Mouse (Mus musculus) CD4-positive helper T cell, adult 2 months (primary cell): ENCODE results near the gene Cd160.

Experiments
- DNase-seq: peaks from one replicate; pipeline ENCODE4 v3.0.0-alpha.2; 2012; ENCODE audit warnings: low read depth, missing footprints, low spot score

Cd160 gene

GRCm38 (mm10) chr3:96828984-96829383 lies at the start of gene Cd160, which contains the start of gene Pdzk1:
TSS of gene Cd160 (minus strand) at chr3:96829351.
TSS of gene Pdzk1 (plus strand) at chr3:96829284.
- no peak for DNase-seq

DNA sequence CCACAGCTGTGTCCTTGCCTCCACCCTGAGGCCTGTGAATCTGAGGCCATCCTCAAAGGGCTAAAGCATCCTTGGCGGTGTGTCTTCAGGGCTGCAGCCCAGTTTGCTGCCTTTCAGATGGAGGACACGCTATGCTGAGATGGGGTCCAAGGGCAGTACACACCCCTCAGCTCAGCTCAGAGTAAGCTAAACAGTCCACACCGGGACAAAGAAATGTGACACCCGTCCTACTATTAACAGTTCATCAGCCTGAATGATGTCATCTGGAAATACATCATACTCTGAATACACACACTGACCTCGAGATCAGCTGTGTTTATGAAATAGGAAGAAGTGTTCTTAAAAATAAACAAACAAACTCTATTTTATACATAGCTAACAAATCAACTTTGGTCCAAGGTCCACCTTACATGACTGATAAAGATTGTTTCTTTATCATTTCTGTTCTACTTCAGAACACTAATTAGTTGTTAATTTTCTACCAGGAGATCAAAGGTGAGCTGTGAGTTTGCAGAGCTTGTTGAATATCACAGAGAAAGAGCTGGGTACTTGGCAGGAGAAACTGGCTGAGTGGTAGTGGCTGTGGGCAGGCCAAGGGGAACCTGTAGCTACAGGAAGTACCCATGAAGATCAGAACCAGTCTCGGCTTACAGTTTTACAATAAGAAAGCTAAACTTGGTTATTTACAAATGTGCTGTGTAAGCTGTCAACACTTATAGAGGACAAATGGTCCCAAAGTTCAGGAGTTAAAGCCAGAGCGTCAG lies 45.8 kb upstream of the Cd160 start:
- DNase-seq: no peak

DNA sequence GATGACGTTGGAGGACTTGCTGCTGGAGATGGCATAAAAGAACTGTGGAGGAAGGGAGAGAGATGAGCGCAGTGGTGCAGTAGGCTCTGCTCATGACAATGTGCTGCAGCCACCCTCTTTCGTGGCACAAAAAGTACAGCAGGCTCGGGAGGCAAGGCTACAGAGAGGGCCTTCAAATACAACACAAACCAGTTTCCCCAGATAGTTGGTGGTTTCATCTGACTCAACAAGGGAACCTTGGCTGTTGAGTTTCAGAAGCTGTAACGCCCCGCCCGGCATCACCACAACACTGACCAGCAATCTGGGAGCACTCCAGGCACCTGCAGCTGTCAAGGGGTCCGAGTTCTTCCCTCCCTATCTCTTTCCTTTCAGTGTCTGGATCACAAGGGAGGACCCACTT lies 43.4 kb upstream of the Cd160 start:
- no peak for DNase-seq

GRCm38 (mm10) chr3:96871070-96871469 lies 41.9 kb upstream of the Cd160 start:
- no peak for DNase-seq

GRCm38 (mm10) chr3:96870270-96870669 lies 41.1 kb upstream of the Cd160 start:
- DNase-seq: no peak

DNA sequence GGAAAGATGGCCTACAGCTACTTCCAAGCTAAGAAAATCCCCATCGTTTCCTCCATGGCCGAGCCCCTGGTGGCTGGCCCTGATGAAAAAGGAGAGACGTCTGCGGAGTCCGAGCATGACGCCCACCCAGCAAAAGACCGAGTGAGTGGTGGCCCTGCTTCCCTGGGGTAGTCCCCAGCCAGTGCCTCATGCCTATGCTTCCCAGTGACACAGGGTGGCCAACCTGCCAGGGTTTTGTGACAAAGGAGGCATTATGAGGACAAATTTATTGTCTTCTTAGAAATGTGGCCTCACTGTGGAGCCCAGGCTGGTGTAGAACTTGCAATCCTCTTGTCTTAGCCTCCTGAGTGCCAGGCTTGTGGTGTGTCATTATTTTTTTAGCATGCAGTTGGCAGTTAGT lies 39.9 kb upstream of the Cd160 start:
- no peak for DNase-seq

DNA sequence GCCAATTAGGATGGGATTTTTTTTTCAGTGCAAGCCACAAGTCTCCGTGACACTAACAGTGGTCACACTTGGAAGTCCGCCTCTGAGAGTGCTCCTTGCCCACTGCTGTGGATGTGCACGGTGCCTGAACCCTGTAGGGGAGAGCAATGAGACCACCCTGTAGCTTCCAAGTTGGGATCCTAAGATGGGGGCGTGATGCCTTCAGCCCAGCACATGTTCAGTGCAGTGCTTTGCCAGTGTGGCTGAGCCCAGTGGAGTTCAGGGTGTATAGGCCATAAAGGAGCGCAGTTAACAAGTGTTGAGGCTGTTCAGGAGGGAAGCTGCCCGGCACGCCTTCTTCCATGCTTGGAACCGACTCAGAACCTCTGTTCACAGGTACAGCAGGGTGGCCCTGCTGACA lies 39.4 kb upstream of the Cd160 start:
- DNase-seq: no peak

DNA sequence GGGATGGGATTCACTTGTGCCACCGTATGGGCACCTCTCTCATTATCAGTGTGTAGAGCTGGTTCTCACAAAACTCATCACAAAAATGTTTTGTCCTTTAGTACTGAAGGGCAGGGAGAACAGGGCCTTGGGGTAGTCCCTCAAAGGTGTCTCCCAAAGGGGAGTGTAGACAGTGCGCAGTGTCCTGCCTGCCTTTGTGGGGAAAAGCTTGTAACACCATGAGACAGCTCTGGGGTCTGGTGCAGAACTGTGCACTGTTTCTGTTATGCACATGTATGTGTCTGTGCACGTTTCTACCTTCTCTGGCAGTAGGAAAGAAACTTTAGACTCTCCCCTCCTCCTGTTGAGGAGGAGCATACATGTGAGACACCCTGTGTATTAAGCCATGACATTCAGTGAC lies 38.7 kb upstream of the Cd160 start:
- DNase-seq: no peak

DNA sequence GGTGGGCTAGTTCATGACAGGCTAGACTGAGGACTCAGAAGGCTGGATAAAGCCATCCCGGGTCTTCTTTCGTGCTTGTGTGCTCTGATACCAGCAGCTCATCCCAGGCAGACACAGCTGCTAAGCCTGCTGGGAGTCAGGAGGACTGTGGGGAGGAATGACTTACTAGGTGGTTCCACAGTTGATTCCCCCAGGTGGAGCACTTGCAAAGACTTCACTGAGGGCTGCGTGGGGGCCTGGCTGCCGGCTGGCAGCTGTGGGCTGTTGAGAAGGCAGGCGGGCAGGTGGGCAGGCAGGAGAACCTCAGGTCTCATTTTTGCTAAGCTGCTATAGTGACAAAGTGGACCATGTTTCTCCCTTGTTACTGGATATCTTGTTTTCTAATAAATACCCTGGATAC lies 31.3 kb upstream of the Cd160 start:
- no peak for DNase-seq

- DNase-seq: no peak
Measured at GRCm38 (mm10) chr3:96855833-96856232, 26.7 kb upstream of the Cd160 start.

DNA sequence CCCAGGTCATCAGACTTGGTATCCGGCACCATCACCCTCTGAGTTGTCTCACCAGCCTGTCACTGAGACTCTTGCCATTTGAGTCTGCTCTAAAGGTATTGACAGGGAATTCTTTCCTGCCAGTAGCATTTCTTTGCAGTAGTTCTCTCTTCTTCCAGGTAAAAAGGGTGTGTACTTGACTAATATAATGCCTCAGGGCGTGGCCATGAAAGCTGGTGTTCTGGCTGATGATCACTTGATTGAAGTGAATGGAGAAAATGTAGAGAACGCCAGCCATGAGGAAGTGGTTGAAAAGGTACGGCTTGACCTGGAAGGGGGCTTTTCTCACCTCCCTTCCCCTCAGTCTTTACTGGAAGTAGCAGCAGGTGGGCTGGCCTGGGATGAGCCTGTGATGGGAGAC lies 25.2 kb upstream of the Cd160 start:
- DNase-seq: no peak

- no peak for DNase-seq
Measured at GRCm38 (mm10) chr3:96852561-96852960, 23.4 kb upstream of the Cd160 start.

GRCm38 (mm10) chr3:96849168-96849727 lies 20.1 kb upstream of the Cd160 start:
- no peak for DNase-seq

DNA sequence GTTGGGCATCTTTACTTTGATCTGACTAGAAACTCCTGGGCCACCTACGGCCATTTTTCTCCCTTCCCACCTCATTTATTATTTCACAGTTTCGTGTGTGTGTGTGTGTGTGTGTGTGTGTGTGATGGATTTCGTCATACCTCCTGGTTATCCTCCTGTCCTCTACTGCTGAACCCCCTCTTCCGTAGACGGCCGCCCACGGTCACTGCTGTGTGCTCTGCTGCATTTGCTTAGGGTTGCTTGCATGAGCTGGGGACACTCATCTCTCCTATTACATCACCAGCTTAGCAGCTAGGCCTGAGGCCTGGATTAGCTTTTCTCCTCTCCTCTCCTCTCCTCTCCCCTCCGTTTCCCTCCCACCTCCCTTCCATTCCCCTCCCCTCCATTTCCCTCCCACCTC lies 19.3 kb upstream of the Cd160 start:
- DNase-seq: peak; percentile 44

GRCm38 (mm10) chr3:96847661-96848060 lies 18.5 kb upstream of the Cd160 start:
- DNase-seq: peak; percentile 59

- peak; percentile 52 for DNase-seq
Measured at GRCm38 (mm10) chr3:96846985-96847384, 17.8 kb upstream of the Cd160 start.

DNA sequence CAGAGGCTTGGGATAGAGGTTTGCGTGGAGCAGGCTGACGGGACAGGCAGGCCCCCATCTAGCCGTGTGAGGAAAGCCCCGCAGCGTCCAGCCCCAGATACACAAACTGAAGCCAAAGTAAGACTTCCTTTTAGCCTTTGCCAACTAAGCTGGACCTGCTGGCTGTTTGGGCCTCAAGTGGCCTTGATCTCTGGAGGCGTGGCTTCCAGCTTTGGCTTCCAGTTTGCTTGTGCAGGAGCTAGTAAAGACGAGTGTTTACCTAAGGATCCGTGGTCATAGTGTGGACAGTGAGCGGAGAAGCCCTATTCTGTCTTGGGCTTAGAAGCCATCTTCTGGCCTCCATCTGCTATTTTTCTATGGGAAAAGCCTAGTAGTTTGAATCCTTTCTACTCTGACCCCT lies 16.7 kb upstream of the Cd160 start:
- DNase-seq: no peak

DNA sequence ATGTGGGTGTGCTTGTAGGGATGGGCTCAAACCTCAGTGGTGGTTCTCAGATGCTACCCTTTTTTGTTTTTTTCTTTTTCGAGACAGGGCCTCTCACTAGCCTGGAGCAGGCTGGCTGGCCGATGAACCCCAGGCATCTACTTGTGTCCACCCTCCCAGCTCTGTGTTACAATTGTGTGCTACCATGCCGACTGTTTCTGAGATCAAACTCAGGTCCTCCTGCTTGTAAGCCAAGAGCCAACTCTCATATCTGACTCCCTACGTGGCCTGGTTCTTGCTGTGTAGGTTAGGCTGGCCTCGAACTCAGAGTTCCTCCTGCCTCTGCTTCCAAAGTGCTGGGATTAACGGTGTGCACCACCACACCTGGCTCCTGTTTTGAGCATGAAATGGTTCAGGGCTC lies 16.0 kb upstream of the Cd160 start:
- no peak for DNase-seq

GRCm38 (mm10) chr3:96838996-96839645 lies 10.0 kb upstream of the Cd160 start:
- no peak for DNase-seq

GRCm38 (mm10) chr3:96836414-96836813 lies 7.3 kb upstream of the Cd160 start:
- no peak for DNase-seq

GRCm38 (mm10) chr3:96834587-96835348 lies 5.6 kb upstream of the Cd160 start:
- no peak for DNase-seq

DNA sequence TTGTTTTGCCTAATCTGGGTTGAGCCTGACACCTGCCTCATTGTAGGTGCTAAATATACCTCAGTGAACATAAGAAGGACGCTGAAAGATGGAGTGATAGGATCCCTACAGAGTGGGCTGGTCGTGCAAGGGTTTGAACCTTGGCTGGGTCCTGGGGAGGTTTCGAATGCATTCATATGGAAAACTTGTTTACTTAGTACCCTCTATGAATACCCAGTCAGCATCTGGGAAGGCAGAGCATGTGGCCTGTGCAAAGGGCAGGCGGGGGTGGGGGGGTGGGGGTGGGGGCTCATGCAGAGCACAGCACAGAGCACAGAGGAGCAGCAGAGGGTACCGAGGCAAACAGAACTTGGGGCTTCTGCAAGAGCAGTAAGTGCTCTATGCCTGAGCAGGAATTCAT lies 3.8 kb upstream of the Cd160 start:
- no peak for DNase-seq
